Mouse (Mus musculus): ENCODE measurements around the gene Fam189a2.

DNA sequence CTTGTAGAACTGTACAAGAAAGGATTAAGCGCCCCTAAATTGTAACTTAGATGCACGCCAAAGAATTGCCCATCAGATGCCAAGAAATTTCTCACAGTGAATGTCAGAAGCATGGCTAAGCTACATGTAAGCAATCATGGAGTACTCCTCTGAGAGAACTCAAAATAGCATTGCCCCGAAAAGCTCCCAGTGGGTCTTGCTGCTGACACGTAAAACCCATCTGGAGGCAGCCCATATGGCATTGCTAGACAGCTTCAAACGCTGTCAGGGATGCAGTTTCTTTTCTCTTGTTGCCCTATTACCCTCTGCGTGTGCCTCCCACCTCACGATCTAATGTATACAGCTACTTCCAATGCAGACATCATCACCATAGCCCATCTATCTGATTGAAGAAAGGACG lies 28.0 kb upstream of the Fam189a2 start:
- TF ChIP-seq CTCF (IDR thresholded peaks at IDR 0.05; ENCODE audit: control insufficient read depth, insufficient read depth, insufficient replicate concordance, low read depth, low read length): no peak
- no peak for TF ChIP-seq POLR2A (IDR thresholded peaks at IDR 0.05; ENCODE audit: control insufficient read depth, low read depth, low read length)
